Mouse (Mus musculus) liver, embryonic 11.5 days (tissue): ENCODE measurements around the gene Thsd4. TPM values are rescaled to one million over a fixed set of nuclear protein-coding genes. Genes with fewer than 3 reads are reported as not detected.

ENCODE experiments used
- ATAC-seq: fragments of 200-750 bp; cut with Nextera tagmentation; replicated peaks from 2 replicates; pipeline ENCODE4 v1.8.0; 2017; ENCODE audit warnings: moderate number of reproducible peaks, mild to moderate bottlenecking, moderate TSS enrichment, moderate library complexity; ENCODE audit not compliant: low FRiP score
- DNase-seq: peaks from one replicate; pipeline ENCODE4 v3.0.0-alpha.2; 2017; ENCODE audit warnings: low spot score
- H3K27ac ChIP-seq: fragments of 300-500 bp; sonication (generic); 2 replicates; pipeline ENCODE4 v1.5.1; 2014; ENCODE audit warnings: mild to moderate bottlenecking, low read depth, low read length, control low read depth
- H3K27me3 ChIP-seq: fragments of 300-500 bp; sonication (generic); replicated peaks from 2 replicates; pipeline ENCODE4 v1.6.1; 2014; ENCODE audit warnings: low read length, mixed read lengths; ENCODE audit not compliant: control insufficient read depth, insufficient read depth
- H3K36me3 ChIP-seq: fragments of 300-500 bp; sonication (generic); 2 replicates; pipeline ENCODE4 v1.6.1; 2014; ENCODE audit warnings: mild to moderate bottlenecking, low read length, moderate library complexity, mixed read lengths; ENCODE audit not compliant: control insufficient read depth, insufficient read depth
- H3K4me1 ChIP-seq: fragments of 300-500 bp; sonication (generic); replicated peaks from 2 replicates; pipeline ENCODE4 v1.6.1; 2014; ENCODE audit warnings: low read length, mixed read lengths; ENCODE audit not compliant: control insufficient read depth, insufficient read depth
- H3K4me2 ChIP-seq: fragments of 300-500 bp; sonication (generic); 2 replicates; pipeline ENCODE4 v1.6.1; 2014; ENCODE audit warnings: mild to moderate bottlenecking, control low read depth, moderate library complexity
- H3K4me3 ChIP-seq: fragments of 300-500 bp; sonication (generic); 2 replicates; pipeline ENCODE4 v1.5.1; 2014; ENCODE audit warnings: low read depth, low read length, control low read depth
- H3K9ac ChIP-seq: fragments of 300-500 bp; sonication (generic); 2 replicates; pipeline ENCODE4 v1.6.1; 2014; ENCODE audit warnings: low read depth, low read length, control low read depth
- H3K9me3 ChIP-seq: fragments of 300-500 bp; sonication (generic); 2 replicates; pipeline ENCODE4 v1.6.1; 2016; ENCODE audit warnings: low read length, inconsistent platforms, mixed read lengths; ENCODE audit not compliant: control insufficient read depth
- WGBS: fragments of 180-500 bp; shearing (Covaris S2); extraction: QIAGEN DNeasy Blood & Tissue Kit; methylation state at CpG from one replicate; pipeline ENCODE4 v1.1.7; 2014; 5-methylcytosine and 5-hydroxymethylcytosine counted together
- polyA plus RNA-seq: library from polyadenylated mRNA; unstranded; fragments of >200 nt; fragmentation: Nextera tagmentation; extraction: Ambion mirVana; gene quantifications from 2 replicates; pipeline ENCODE4 v1.2.1, GENCODE M21; 2014

The Thsd4 gene
- polyA plus RNA-seq, 1 experiment from 2014 or later, result 6.8 TPM

DNA sequence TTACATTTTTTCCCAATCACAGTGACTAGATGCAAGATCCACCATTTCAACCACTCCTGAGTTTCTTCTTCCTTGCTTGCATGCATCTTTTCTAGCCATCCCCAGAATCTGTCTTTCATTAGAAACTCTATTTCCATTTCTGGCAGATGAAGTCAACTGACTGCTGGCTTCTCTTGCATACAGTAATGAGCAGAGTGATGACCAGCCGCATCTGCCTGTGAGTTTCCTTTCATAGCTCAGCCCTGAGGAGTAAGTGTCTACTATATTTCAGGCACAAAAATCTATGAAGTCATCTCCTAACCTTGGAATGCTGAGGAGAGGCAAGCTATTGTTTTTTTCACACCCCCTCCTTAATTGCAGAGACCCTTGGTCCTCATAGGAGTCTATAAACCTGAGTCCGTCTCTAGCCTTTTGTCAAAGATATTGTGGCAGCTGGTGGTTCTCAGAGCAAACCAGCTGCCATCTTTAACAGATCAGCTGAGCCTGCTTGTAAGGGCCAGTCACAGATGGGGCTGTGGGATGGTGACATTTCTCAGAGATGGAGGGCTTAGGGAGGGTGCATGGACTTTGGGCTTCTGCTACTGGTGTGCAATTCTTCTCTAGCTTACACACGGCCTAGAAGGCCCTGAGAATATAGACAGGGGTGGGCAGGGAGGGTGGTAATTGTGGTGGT, 535.8 kb downstream of the Thsd4 start:
- 86% methylated on average over 3 of the region's 3 CpGs for WGBS

DNA sequence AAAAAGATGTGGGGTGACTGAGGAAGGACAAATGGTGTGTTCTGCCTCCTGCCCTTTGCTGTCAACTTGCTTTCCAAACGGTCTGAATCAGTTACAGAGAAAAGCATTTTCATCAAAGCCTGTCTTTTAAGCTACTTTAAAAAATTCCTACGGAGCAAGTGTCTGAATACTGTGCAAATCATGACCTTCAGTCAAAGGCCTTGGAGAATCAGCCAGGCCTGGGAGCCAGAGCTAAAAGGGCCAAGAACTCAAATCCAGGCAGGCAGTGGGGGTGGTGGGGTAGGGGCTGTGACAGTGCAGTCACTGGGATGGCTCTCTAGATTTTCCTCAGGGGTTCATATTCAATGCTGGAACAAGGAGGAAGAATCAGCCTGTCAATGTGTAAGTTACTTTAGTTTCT, 540.7 kb downstream of the Thsd4 start:
- no peak overlapping the region for H3K9ac ChIP-seq
- 65% methylated on average over 2 of the region's 2 CpGs for WGBS
- H3K4me2 ChIP-seq, result no peak overlapping the region

More for the DNA sequence above, 535.8 kb downstream of the Thsd4 start:
- H3K9ac ChIP-seq, result no peak overlapping the region
- no peaks in the 10 kb centered on the region for H3K9me3 ChIP-seq
- no peaks in the 10 kb centered on the region for H3K36me3 ChIP-seq
- no peak overlapping the region for H3K27ac ChIP-seq
- DNase-seq (no peak), ATAC-seq (no peak)
- no peak overlapping the region for H3K4me3 ChIP-seq
- no peaks in the 10 kb centered on the region for H3K4me1 ChIP-seq
- no peaks in the 10 kb centered on the region for H3K27me3 ChIP-seq
- H3K4me2 ChIP-seq, result no peak overlapping the region

DNA sequence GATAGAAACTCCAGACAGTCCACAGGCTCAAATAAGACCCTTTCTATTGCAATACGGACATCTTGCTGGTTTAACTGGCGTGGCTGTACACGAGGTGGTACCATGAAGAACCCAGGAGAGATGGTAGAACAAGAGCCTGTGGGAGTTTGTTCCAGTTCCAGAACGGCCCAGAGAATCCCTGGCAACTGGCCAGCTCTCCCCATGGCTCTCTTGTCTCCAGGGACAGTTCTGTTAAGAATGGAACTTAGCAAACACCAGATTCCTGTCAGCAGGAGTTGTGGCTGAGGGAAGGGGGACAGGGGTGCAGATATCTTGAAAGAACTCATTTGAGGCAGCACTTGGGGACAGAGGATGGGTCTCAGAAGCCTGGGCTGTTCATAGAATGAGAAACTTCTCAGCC, 550.6 kb downstream of the Thsd4 start:
- H3K9me3 ChIP-seq, result no peaks in the 10 kb centered on the region
- H3K4me2 ChIP-seq, result no peak overlapping the region
- H3K4me3 ChIP-seq, result no peak overlapping the region
- no peaks in the 10 kb centered on the region for H3K36me3 ChIP-seq
- H3K9ac ChIP-seq, result no peak overlapping the region
- no peak for ATAC-seq
- DNase-seq, result no peak
- no peaks in the 10 kb centered on the region for H3K4me1 ChIP-seq
- no peaks in the 10 kb centered on the region for H3K27me3 ChIP-seq
- 74% methylated on average over 4 of the region's 4 CpGs for WGBS
- no peak overlapping the region for H3K27ac ChIP-seq

More for the DNA sequence above, 540.7 kb downstream of the Thsd4 start:
- no peak overlapping the region for H3K4me3 ChIP-seq
- DNase-seq (no peak), ATAC-seq (no peak)
- no peaks in the 10 kb centered on the region for H3K27me3 ChIP-seq
- H3K27ac ChIP-seq, result no peak overlapping the region
- H3K4me1 ChIP-seq, result no peaks in the 10 kb centered on the region
- no peaks in the 10 kb centered on the region for H3K36me3 ChIP-seq
- H3K9me3 ChIP-seq, result no peaks in the 10 kb centered on the region

DNA sequence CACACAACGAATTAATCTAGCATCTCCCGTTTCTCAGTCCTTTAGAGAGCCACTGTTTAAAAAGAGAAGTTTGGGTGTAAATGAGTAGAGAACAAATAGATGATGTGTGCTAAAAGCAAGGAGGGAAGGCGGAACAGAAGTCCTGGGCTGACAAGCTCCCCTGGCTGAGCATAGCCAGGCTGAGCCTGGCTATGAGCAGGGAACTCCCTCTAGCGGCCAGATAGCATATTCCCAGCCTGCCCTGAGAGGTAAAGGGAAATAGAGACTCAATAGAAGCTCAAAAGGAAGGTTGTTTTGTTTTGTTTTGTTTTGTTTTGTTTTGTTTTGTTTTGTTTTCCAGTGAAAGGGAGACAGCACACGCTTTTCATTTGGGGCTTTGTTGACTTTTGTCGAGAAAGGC, 552.5 kb downstream of the Thsd4 start:
- DNase-seq, result no peak
- no peaks in the 10 kb centered on the region for H3K27me3 ChIP-seq
- no peak overlapping the region for H3K27ac ChIP-seq
- no peak overlapping the region for H3K4me3 ChIP-seq
- ATAC-seq, result no peak
- no peak overlapping the region for H3K4me2 ChIP-seq
- no peak overlapping the region for H3K9ac ChIP-seq
- no peaks in the 10 kb centered on the region for H3K36me3 ChIP-seq
- no peaks in the 10 kb centered on the region for H3K4me1 ChIP-seq
- WGBS, result 24% methylated on average over 6 of the region's 6 CpGs
- H3K9me3 ChIP-seq, result no peaks in the 10 kb centered on the region

DNA sequence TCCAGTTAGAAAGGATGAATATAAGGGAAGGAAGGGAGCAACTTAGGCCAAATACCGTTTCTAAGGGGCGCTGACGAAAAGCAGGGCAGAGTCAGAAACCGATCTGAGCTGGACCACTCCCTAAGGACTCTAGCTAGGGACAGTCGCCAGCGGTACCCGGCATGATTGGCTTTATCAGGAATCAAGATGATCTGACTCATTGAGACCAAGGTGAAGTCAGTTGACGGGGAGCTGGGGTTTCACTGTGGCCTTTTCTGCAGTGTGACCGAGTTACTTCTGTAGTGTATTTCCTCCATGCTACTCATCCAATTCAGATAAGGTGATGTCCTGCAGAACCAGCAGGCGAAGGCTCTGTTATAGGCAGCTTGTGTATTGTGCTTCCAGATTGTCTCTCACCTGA, 556.8 kb downstream of the Thsd4 start:
- DNase-seq, result no peak
- Histone ChIP-seq H3K36me3 (no peaks in the 10 kb centered on the region), H3K27ac (no peak overlapping the region), H3K4me1 (no peaks in the 10 kb centered on the region), H3K9me3 (no peaks in the 10 kb centered on the region), H3K9ac (no peak overlapping the region), H3K4me3 (no peak overlapping the region), H3K27me3 (no peaks in the 10 kb centered on the region), H3K4me2 (no peak overlapping the region)
- WGBS, result 54% methylated on average over 10 of the region's 10 CpGs
- no peak for ATAC-seq

DNA sequence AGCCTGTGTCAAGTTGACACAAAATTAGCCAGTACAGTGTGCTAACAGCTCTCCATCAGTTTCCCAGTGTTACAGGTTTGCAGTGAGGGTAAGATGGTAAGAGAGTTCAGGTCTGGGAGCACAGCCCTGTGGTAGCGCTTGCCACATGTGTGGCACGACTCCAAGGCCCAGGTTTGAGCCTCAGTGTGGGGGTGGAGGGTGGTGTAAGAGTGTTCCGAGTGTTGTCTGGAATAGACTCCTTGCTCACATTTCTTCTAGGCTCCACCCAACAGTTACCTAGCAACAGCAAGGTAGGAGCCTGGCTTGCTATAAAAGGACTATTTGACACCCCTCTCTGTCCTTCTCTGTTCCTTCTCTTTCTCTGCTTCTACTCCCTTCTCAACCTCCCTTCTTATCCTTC, 557.5 kb downstream of the Thsd4 start:
- H3K27ac ChIP-seq, result no peak overlapping the region
- no peaks in the 10 kb centered on the region for H3K36me3 ChIP-seq
- H3K4me3 ChIP-seq, result no peak overlapping the region
- no peak overlapping the region for H3K4me2 ChIP-seq
- H3K9me3 ChIP-seq, result no peaks in the 10 kb centered on the region
- H3K27me3 ChIP-seq, result no peaks in the 10 kb centered on the region
- no peaks in the 10 kb centered on the region for H3K4me1 ChIP-seq
- WGBS, result 67% methylated on average over 3 of the region's 3 CpGs
- DNase-seq (no peak), ATAC-seq (no peak)
- no peak overlapping the region for H3K9ac ChIP-seq

- no peaks in the 10 kb centered on the region for H3K9me3 ChIP-seq
- H3K4me3 ChIP-seq, result no peak overlapping the region
- H3K27me3 ChIP-seq, result no peaks in the 10 kb centered on the region
- H3K27ac ChIP-seq, result no peak overlapping the region
- H3K9ac ChIP-seq, result no peak overlapping the region
- no peaks in the 10 kb centered on the region for H3K4me1 ChIP-seq
- DNase-seq (no peak), ATAC-seq (no peak)
- whole genome bisulfite sequencing, result 67% methylated on average over 14 of the region's 14 CpGs
- no peak overlapping the region for H3K4me2 ChIP-seq
- no peaks in the 10 kb centered on the region for H3K36me3 ChIP-seq
These were observed 560.5 kb downstream of the Thsd4 start for GRCm38 (mm10) chr9:59961201-59961955.

- H3K9ac ChIP-seq, result no peak within 1 kb of the TSS
- no peak for DNase-seq
- WGBS, result 83% methylated on average over 10 of the region's 10 CpGs
- H3K9me3 ChIP-seq, result no peaks in the 10 kb centered on the region
- H3K4me1 ChIP-seq, result no peaks in the 10 kb centered on the region
- ATAC-seq, result no peak
- H3K4me2 ChIP-seq, result no peak within 1 kb of the TSS
- no peak within 1 kb of the TSS for H3K4me3 ChIP-seq
- no peaks in the 10 kb centered on the region for H3K27me3 ChIP-seq
- no peaks in the 10 kb centered on the region for H3K36me3 ChIP-seq
- no peak within 1 kb of the TSS for H3K27ac ChIP-seq
These were observed 561.3 kb downstream of the Thsd4 start, which contains the start of gene Nr2e3 for GRCm38 (mm10) chr9:59960559-59960958. Gene Nr2e3 (minus strand): TSS chr9:59960659.

DNA sequence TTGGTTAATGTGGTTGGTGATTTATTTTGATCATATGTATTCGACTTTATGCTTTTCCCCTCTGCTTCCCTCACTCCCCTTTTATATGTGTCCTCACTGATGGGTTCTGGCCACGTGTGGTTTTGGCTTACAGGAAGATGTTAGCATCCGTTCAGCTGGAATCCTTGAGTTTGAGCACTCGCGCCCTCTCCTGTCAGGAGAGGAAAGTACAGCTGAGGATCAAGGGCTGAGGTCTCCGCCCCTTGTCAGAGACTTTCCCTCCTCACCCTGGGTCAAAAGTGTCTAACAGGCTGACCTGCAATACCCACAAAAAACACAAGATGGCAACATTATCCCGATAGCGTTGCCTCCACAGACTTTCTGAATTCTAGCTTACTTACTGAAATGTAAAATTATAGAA, 562.6 kb downstream of the Thsd4 start:
- Histone ChIP-seq H3K27me3 (no peaks in the 10 kb centered on the region), H3K4me3 (no peak overlapping the region), H3K36me3 (no peaks in the 10 kb centered on the region), H3K9me3 (no peaks in the 10 kb centered on the region), H3K27ac (no peak overlapping the region), H3K4me1 (no peaks in the 10 kb centered on the region), H3K4me2 (no peak overlapping the region), H3K9ac (no peak overlapping the region)
- peak; percentile 56; the same call in 1 of the 2 replicates for ATAC-seq
- DNase-seq, result peak; percentile 78
- 2% methylated on average over 8 of the region's 8 CpGs for WGBS
